Mouse (Mus musculus): ENCODE measurements around the gene Sf3a2. TPM values are rescaled to one million over a fixed set of nuclear protein-coding genes. Genes with fewer than 3 reads are reported as not detected.
A peak's percentile ranks its signal among the peaks of the same experiment; 100 is the strongest.

Gene Sf3a2
- total RNA-seq (2021): 10 to 100 TPM; 28.6 to 28.7 TPM
- long read RNA-seq, experiment 1, transcript Sf3a2-203 (9 exons, 2,213 nt): major isoform, 12 of 15 reads
- long read RNA-seq, experiment 1, partial matches to known transcripts: 0 of 15 reads
- long read RNA-seq, experiment 1, other reads (novel, unspliced or antisense): 3 of 15 reads
- long read RNA-seq, experiment 2, transcript Sf3a2-203 (9 exons, 2,213 nt): major isoform, 10 of 11 reads
- long read RNA-seq, experiment 2, partial matches to known transcripts: 1 of 11 reads
- long read RNA-seq, experiment 2, other reads (novel, unspliced or antisense): 0 of 11 reads

GRCm38 (mm10) chr10:80798150-80799006 lies at the start of gene Sf3a2, which contains the start of gene Plekhj1:
Sf3a2 (plus strand) TSS chr10:80798198.
Plekhj1 (minus strand) TSS chr10:80798626.
- peak; percentile 97 to 98 for DNase-seq

DNA sequence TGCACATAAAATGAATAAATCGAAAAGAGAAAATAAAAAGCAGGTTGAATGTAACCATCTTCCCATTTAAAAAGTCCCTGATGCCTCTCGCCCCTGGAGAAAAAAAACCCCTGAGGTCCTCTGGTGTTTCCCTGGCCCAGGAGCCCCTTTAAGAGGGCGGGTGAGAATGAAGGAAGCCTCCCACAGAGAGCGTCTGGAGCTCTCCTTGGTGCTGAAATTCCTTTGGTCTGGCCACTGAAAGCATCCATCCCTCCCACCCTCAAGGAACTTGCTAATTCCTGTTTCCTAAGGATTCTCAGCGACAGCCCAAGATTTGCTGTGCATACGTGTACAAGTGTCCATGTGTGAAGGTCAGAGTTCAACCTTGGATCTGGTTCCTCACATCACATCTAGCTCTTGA lies 49.4 kb upstream of the Sf3a2 start:
- peak; percentile 51 to 82 for DNase-seq

DNA sequence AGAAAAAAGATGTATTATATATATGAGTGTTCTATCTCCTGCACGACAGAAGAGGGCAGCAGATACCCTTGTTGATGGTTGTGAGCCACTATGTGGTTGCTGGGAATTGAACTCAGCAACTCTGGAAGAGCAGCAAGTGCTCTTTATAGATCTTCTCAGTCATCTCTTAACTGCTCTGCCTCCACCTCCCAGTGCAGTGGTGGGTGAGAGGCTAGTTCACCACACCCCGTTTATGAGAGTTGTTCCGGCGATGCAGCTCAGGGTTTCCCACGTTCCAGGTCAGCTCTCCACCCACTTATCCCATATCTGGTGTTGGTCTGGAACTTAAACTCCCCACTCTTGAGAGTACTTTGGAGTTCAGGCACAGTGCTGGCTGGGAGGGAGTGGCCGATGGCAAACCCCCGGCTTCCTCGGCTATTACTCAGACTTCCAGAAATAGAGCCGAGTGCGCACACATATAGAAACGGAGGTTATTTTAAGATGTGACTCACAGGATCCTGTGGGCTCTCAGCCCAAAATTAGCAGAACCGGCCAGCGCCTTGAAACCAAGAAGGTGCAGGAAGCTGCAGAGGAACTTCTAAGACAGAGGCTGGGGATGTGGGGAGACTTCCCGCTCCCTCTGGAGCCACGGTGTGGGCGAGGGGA lies 46.7 kb upstream of the Sf3a2 start:
- peak; percentile 83 to 92 for DNase-seq

GRCm38 (mm10) chr10:80752079-80752625 lies 45.8 kb upstream of the Sf3a2 start:
- DNase-seq: peak; percentile 81 to 88

DNA sequence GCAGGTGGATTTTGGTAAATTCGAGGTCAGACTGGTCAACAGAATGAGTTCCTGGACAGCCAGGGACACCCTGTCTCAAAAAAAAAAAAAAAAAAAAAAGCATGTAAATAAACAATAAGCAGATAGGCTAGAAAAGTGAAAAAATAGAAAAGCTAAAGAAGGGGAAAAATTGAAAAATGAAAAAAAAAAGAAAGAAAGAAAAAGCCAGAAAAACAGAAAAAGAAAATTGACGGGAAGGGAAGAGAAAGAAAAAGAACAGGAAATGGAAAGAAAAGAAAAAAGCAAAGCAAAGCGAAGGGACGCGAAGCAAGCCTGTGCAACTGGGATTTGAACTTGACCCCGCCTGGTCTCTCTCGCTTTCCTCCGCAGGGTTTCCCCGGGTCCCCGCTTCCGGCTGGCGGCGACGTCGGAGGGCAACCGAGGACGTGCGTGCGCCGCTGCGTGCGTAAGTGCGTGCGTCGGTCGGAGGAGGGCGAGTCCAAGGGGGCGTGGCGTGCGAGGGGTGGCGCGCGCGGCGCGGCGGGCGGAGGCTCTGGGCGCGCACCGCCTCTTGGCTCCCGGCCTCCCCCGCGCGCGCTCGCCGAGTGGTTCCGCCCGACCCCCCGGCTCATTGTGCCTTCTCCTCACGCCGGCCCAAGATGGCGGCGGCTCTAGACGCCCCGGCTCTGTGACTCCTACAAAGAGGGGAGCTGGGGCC lies 43.3 kb upstream of the Sf3a2 start, which contains the start of gene Dot1l:
Gene Dot1l, plus strand, starts transcription at position 613 of the 697 bp plus-strand sequence.
- DNase-seq: peak; percentile 97 to 99

DNA sequence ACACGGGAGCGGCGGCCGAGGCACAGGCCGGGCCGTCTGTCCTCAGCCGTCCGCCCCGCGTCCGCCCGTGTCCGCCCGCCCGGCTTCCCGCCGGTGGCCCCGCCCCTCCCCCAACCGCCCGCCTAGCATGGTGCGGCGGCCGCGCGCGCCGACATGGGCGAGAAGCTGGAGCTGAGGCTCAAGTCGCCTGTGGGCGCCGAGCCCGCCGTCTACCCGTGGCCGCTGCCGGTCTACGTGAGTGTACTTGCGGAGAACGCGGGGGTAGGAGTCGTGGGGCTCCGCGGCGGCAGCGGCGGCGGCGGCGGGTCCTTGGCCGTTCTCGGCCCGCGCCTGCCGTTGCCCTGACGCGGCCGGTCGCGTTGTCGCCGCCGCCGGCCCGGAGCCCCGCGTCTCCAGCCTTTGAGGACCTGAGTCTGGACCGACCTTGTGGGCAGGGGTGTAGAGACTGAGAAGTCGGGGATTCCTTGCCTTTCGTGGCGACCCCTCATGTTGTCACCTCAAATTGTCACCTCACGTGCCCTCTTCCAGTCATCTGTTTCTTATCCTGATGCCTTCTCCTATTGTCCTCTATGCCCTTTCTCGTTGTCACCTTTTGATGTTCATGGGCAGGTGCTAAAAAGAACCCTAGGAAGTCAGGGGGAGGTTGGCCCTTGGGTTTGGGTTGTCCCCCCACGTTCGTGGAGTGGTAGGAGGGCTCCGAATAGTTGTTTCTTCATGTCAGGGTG lies 42.5 kb upstream of the Sf3a2 start:
- peak in 1 of 2 experiments; percentile 46 for DNase-seq

GRCm38 (mm10) chr10:80756099-80756498 lies 41.9 kb upstream of the Sf3a2 start:
- no peak for DNase-seq

DNA sequence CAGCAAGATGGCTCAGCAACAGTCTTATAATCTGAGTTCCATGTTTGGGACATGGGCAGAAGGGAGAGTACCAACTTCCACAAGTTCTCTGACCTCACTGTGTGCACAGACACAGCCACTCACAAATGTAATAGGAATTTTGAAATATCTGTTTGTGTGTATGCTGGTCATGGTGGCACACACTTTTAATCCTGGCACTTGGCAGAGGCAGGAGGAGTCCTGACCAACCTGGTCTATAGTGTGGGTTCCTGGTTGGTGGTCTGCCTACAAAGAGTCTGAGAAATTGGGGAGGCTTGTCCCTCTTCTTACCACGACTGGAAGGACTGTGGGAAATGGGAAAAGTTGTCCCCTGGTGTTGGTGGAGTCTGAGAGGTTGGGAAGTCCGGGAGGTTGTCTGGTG lies 41.5 kb upstream of the Sf3a2 start:
- DNase-seq: no peak

GRCm38 (mm10) chr10:80756967-80757366 lies 41.0 kb upstream of the Sf3a2 start:
- DNase-seq: no peak

GRCm38 (mm10) chr10:80757717-80758116 lies 40.3 kb upstream of the Sf3a2 start:
- DNase-seq: peak; percentile 86 to 93

DNA sequence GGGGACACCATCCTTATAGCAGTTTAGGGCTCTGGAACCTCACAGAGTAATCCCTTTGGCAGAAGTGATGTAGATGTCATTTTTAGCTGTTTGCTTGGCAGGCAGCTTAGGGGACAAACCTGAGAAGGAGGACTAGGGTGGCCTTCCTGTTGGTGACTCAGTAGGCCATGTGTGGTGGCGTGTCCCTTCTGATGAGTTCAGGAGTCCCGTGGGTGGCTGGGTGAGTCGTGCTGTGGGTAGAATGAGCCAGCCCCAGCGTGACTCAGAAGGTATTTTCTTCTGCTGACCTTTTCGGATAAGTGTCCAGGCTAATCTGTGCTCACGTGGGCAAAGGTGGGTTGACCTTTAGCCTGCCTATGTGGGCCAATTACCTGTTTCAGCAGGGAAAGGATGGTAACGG lies 39.3 kb upstream of the Sf3a2 start:
- no peak for DNase-seq

DNA sequence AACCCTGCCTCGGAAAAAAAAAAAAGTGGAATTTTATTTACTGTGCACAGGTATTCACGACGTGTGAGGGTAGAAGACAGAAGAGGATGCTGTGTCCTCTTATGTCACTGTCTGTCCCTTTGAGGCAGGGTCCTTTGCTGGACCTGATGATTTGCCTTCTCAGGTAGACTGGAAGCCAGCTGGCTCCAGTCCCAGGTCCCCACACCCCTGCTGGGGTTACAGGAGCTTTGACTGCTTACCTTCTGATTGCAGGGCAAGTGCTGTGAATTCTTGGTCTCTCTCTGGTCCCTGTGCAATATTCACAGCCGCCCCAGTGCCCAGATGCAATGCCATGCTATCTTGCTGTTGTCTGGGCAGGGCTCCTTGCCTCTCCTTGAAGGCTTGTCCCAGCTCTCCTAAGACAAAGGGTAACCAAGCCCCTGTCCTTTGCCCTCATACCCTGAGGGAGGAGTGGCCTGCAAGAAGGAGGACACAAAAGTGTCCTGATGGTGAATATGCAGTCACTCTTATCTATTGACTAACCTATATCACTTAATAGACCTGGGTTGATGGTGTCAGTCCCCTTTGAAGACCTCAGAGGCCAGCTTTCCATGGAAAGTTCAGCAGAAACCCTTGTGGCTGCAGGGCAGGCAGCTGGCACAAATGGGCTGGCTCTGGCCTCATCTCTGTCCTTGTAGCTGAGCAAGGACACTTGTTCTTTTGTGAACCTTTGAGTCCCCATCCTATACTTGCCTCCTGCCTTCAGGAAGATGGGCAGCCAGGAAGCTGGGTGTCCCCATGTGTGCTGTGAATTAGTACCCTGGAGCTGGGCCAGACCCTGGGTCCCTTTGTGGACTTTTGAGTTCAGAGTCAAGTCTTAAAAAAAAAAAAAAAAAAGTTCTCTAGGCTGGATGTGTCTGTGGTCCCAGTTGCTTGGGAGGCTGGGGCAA lies 37.1 kb upstream of the Sf3a2 start:
- DNase-seq: no peak

DNA sequence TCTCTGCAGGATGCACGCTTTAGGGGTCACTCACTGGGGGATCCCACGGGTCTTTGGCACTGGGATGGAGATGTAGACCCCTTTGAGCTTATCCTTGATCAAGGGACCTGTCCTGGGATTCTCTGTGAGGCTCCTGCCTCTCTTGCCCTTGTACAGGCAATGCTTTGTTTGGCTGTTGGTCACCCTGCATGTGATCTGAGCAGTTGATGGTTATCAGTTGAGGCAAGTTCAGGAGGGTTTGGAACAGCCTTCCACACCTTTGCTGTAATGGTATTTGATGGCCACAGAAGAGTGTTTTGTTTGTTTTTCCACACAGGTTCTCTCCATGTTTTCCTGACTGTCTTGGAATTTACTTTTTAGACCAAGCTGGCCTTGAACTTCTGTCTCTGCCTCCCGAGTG lies 36.2 kb upstream of the Sf3a2 start:
- DNase-seq: no peak

- no peak for DNase-seq
Measured at GRCm38 (mm10) chr10:80763502-80763901, 34.5 kb upstream of the Sf3a2 start.

DNA sequence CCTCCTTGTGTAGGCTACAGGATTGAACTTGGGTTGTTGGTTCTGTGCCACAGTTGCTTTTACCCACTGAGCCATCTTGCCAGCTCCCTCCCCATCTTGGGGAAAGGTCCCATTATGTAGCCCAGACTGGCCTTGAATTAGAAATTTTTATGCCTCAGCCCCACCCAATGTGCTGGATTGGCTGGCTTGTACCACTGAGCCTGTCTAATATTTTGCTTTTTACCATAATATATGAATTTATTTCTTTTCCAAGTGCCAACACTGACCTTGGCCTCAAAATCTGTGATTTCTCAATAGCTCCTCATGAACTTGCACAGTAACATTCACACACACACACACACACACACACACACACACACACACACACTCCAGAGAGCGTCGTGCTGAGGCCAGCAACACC lies 32.3 kb upstream of the Sf3a2 start:
- DNase-seq: no peak

GRCm38 (mm10) chr10:80766161-80766815 lies 31.7 kb upstream of the Sf3a2 start:
- DNase-seq: peak in 1 of 2 experiments; percentile 45

DNA sequence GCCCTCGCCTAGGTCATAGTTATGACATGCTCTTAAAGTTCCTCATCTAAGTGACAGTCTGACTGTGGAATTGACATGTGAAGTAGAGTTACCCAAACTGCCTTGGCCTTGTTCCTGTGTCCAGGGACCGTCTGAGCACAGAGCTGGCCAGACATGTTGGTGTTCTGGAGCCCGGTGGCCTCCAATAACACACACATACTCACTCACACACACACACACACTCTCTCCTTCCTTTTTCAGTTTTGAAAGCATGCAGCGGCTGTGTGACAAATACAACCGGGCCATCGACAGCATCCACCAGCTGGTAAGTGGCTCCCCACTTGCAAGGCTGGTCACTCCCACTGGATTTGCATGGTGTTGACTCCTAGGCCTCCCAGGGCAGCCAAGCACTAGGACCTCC lies 29.6 kb upstream of the Sf3a2 start:
- no peak for DNase-seq

GRCm38 (mm10) chr10:80773816-80774215 lies 24.2 kb upstream of the Sf3a2 start:
- DNase-seq: no peak

- peak; percentile 90 for DNase-seq
Measured at GRCm38 (mm10) chr10:80774549-80774948, 23.4 kb upstream of the Sf3a2 start.
